Mouse (Mus musculus) hindbrain, embryonic 13.5 days (tissue): ENCODE data around the gene Igf2. TPM values are rescaled to one million over a fixed set of nuclear protein-coding genes. Genes with fewer than 3 reads are reported as not detected.

Experiments
- ATAC-seq: fragments of 200-750 bp; cut with Nextera tagmentation; 2 replicates; pipeline ENCODE4 v1.8.0; 2017; ENCODE audit warnings: moderate TSS enrichment; ENCODE audit not compliant: low FRiP score
- H3K27ac ChIP-seq: fragments of 300-500 bp; sonication (generic); 2 replicates; pipeline ENCODE4 v1.5.1; 2015; ENCODE audit warnings: inconsistent platforms, mild to moderate bottlenecking, moderate library complexity
- H3K27me3 ChIP-seq: fragments of 300-500 bp; sonication (generic); 2 replicates; pipeline ENCODE4 v1.6.1; 2015; ENCODE audit warnings: mild to moderate bottlenecking, inconsistent platforms
- H3K36me3 ChIP-seq: fragments of 300-500 bp; sonication (generic); 2 replicates; pipeline ENCODE4 v1.6.1; 2015; ENCODE audit warnings: mild to moderate bottlenecking, inconsistent platforms
- H3K4me1 ChIP-seq: fragments of 300-500 bp; sonication (generic); replicated peaks from 2 replicates; pipeline ENCODE4 v1.6.1; 2015; ENCODE audit warnings: inconsistent platforms
- H3K4me2 ChIP-seq: fragments of 300-500 bp; sonication (generic); 2 replicates; pipeline ENCODE4 v1.6.1; 2015; ENCODE audit warnings: inconsistent platforms, mild to moderate bottlenecking, moderate library complexity
- H3K4me3 ChIP-seq: fragments of 300-500 bp; sonication (generic); 2 replicates; pipeline ENCODE4 v1.5.1; 2015; ENCODE audit warnings: mild to moderate bottlenecking, inconsistent platforms
- H3K9ac ChIP-seq: fragments of 300-500 bp; sonication (generic); 2 replicates; pipeline ENCODE4 v1.6.1; 2015; ENCODE audit warnings: mild to moderate bottlenecking, inconsistent platforms
- H3K9me3 ChIP-seq: fragments of 300-500 bp; sonication (generic); 2 replicates; pipeline ENCODE4 v1.6.1; 2016; ENCODE audit warnings: inconsistent platforms
- WGBS: fragments of 180-500 bp; shearing (Covaris S2); methylation state at CpG from one replicate; pipeline ENCODE4 v1.1.7; 2015; 5-methylcytosine and 5-hydroxymethylcytosine counted together
- microRNA counts: library from miRNA; unstranded; fragments of <30 nt; microRNA quantifications from one replicate; lab custom pipeline; 2016
- microRNA-seq: library from miRNA; unstranded; fragments of <30 nt; microRNA quantifications from one replicate; pipeline ENCODE4, GENCODE M21; 2016
- polyA plus RNA-seq: library from polyadenylated mRNA; unstranded; fragments of >200 nt; fragmentation: Nextera tagmentation; extraction: Ambion mirVana; gene quantifications from 2 replicates; pipeline ENCODE4 v1.2.1, GENCODE M21; 2015

Gene Igf2
- polyA plus RNA-seq, 1 experiment from 2014 or later, result 179 TPM

GRCm38 (mm10) chr7:142610627-142611406 is 55.8 kb downstream of the Igf2 start:
- peak overlapping the region; percentile 74 for H3K27ac ChIP-seq
- no peak overlapping the region; the same call in 1 of the 2 replicates for H3K4me3 ChIP-seq
- peak; percentile 95 for ATAC-seq
- H3K36me3 ChIP-seq, result 0 out of 2 replicates have a peak, but pooled peaks cover 3% of the 10 kb centered on the region
- whole genome bisulfite sequencing, result 3% methylated on average over 12 of the region's 12 CpGs
- peaks cover 13% of the 10 kb centered on the region for H3K4me1 ChIP-seq
- peaks cover 4% of the 10 kb centered on the region; the same call in 1 of the 2 replicates for H3K27me3 ChIP-seq
- no peak overlapping the region for H3K9ac ChIP-seq
- no peaks in the 10 kb centered on the region for H3K9me3 ChIP-seq
- peak overlapping the region; percentile 35 for H3K4me2 ChIP-seq

GRCm38 (mm10) chr7:142600921-142601320 is 65.7 kb downstream of the Igf2 start:
- H3K27me3 ChIP-seq, result 0 out of 2 replicates have a peak, but pooled peaks cover 3% of the 10 kb centered on the region
- no peak overlapping the region for H3K9ac ChIP-seq
- H3K4me2 ChIP-seq, result no peak overlapping the region
- no peaks in the 10 kb centered on the region for H3K4me1 ChIP-seq
- no peak overlapping the region for H3K27ac ChIP-seq
- no peak overlapping the region for H3K4me3 ChIP-seq
- no peaks in the 10 kb centered on the region for H3K36me3 ChIP-seq
- H3K9me3 ChIP-seq, result no peaks in the 10 kb centered on the region
- no peak for ATAC-seq
- WGBS, result 79% methylated on average over 2 of the region's 2 CpGs

MicroRNAs encoded within 50 kb of the gene (microRNA counts, 519-probe panel; counts per million panel counts)
- 51.3 counts per million for microRNA mmu-miR-483 (lab: Ali Mortazavi, UCI)

Small RNA genes lying within 50 kb of the gene (microRNA-seq; reads per million reads assigned to microRNA genes)
- gene Mir483, result 154 reads per million, percentile 55 among the genes with 10 or more reads in this experiment

Other genes with a start within 250 kb of the Igf2 start
- not detected in 2 replicates for gene Syt8, start 232.0 kb downstream of the Igf2 start, polyA plus RNA-seq
- gene Tnni2, start 225.0 kb downstream of the Igf2 start, polyA plus RNA-seq, result 1.4 and 1.8 TPM in 2 replicates
- gene Lsp1, start 206.0 kb downstream of the Igf2 start, polyA plus RNA-seq, result 5.1 and 6.8 TPM in 2 replicates
- 1.1 and 2.5 TPM in 2 replicates for gene Tnnt3, start 168.0 kb downstream of the Igf2 start, polyA plus RNA-seq
- 16.9 and 19.5 TPM in 2 replicates for gene Mrpl23, start 134.1 kb downstream of the Igf2 start, polyA plus RNA-seq
- not detected in 2 replicates for gene Gm49394, start 3.1 kb upstream of the Igf2 start, polyA plus RNA-seq
- gene Ins2, start 76.6 kb upstream of the Igf2 start, polyA plus RNA-seq, result 0.83 and 0.99 TPM in 2 replicates